Mouse (Mus musculus) midbrain, embryonic 12.5 days (tissue): ENCODE measurements around the gene Gm20388. TPM values are rescaled to one million over a fixed set of nuclear protein-coding genes. Genes with fewer than 3 reads are reported as not detected.

Experiments used
- ATAC-seq: fragments of 200-750 bp; cut with Nextera tagmentation; 2 replicates; pipeline ENCODE4 v1.8.0; 2017; ENCODE audit warnings: low read depth, moderate TSS enrichment, moderate library complexity; ENCODE audit not compliant: low FRiP score
- H3K27ac ChIP-seq: fragments of 300-500 bp; sonication (generic); replicated peaks from 2 replicates; pipeline ENCODE4 v1.5.1; 2016; ENCODE audit warnings: mild to moderate bottlenecking
- H3K27me3 ChIP-seq: fragments of 300-500 bp; sonication (generic); 2 replicates; pipeline ENCODE4 v1.6.1; 2016; ENCODE audit warnings: mild to moderate bottlenecking
- H3K36me3 ChIP-seq: fragments of 300-500 bp; sonication (generic); 2 replicates; pipeline ENCODE4 v1.6.1; 2016
- H3K4me1 ChIP-seq: fragments of 300-500 bp; sonication (generic); 2 replicates; pipeline ENCODE4 v1.6.1; 2016
- H3K4me2 ChIP-seq: fragments of 300-500 bp; sonication (generic); replicated peaks from 2 replicates; pipeline ENCODE4 v1.6.1; 2016; ENCODE audit warnings: mild to moderate bottlenecking, moderate library complexity
- H3K4me3 ChIP-seq: fragments of 300-500 bp; sonication (generic); 2 replicates; pipeline ENCODE4 v1.5.1; 2016; ENCODE audit warnings: mild to moderate bottlenecking
- H3K9ac ChIP-seq: fragments of 300-500 bp; sonication (generic); replicated peaks from 2 replicates; pipeline ENCODE4 v1.6.1; 2016; ENCODE audit warnings: mild to moderate bottlenecking, moderate library complexity
- H3K9me3 ChIP-seq: fragments of 300-500 bp; sonication (generic); 2 replicates; pipeline ENCODE4 v1.6.1; 2016; ENCODE audit warnings: mild to moderate bottlenecking
- WGBS: fragments of 180-500 bp; shearing (Covaris S2); methylation state at CpG from one replicate; pipeline ENCODE4 v1.1.7; 2016; 5-methylcytosine and 5-hydroxymethylcytosine counted together
- polyA plus RNA-seq: library from polyadenylated mRNA; unstranded; fragments of >200 nt; fragmentation: Nextera tagmentation; extraction: Ambion mirVana; gene quantifications from 2 replicates; pipeline ENCODE4 v1.2.1, GENCODE M21; 2016

The Gm20388 gene
- polyA plus RNA-seq, 1 experiment from 2014 or later: not detected

- Histone ChIP-seq H3K4me1 (peaks cover 26% of the 10 kb centered on the region), H3K9me3 (no peaks in the 10 kb centered on the region), H3K36me3 (no peaks in the 10 kb centered on the region), H3K27ac (no peak overlapping the region), H3K9ac (no peak overlapping the region), H3K4me3 (no peak overlapping the region), H3K4me2 (no peak overlapping the region), H3K27me3 (peaks cover 36% of the 10 kb centered on the region; the same call in 1 of the 2 replicates)
- no peak for ATAC-seq
- WGBS: 83% methylated on average over 1 of the region's 1 CpGs
Observed at GRCm38 (mm10) chr8:121379387-121379786, 1468.7 kb downstream of the Gm20388 start.

DNA sequence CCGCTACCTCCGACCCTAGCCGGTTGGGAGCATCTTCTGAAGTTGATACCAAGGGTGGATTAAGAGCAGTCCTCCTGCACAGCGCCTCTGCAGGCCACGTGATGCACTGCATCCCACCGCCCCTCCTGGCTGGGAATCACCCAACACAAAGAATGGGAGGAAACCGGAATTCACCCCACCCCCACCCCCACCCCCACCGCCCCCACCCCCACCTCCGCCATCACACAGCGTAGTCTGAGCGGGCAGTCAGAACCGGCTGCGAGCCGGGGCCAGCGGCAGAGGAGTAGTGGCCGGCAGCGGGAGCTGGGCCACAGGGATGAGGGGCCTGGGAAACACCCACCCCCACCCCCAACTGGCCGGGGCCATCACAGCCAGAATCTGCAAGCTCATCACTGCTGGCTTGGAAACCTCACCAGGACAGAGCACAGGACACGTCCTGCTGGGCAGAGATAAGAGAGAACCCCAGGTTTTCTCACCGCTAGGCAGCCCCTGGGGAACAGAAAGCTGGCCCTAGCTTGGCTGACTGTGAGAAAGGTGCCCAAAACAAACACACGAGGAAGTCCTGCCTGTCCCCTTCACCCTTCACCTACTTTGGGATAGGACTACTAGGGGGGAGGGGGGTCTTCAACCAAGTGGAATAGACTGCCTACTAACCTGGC lies 1472.1 kb downstream of the Gm20388 start:
- Histone ChIP-seq H3K36me3 (no peaks in the 10 kb centered on the region), H3K9me3 (no peaks in the 10 kb centered on the region), H3K4me3 (peak overlapping the region; percentile 40), H3K4me1 (peaks cover 17% of the 10 kb centered on the region), H3K9ac (peak overlapping the region; percentile 55), H3K4me2 (peak overlapping the region; percentile 56), H3K27me3 (peaks cover 26% of the 10 kb centered on the region; the same call in 1 of the 2 replicates), H3K27ac (peak overlapping the region; percentile 61)
- 1% methylated on average over 21 of the region's 21 CpGs for WGBS
- ATAC-seq: peak; percentile 87

GRCm38 (mm10) chr8:121385540-121385939 lies 1474.9 kb downstream of the Gm20388 start:
- no peaks in the 10 kb centered on the region for H3K9me3 ChIP-seq
- H3K4me1 ChIP-seq: peaks cover 10% of the 10 kb centered on the region
- H3K4me3 ChIP-seq: no peak overlapping the region
- no peak overlapping the region for H3K9ac ChIP-seq
- H3K27me3 ChIP-seq: peaks cover 45% of the 10 kb centered on the region
- no peak for ATAC-seq
- WGBS: 61% methylated on average over 7 of the region's 7 CpGs
- no peak overlapping the region for H3K4me2 ChIP-seq
- no peaks in the 10 kb centered on the region for H3K36me3 ChIP-seq
- no peak overlapping the region for H3K27ac ChIP-seq

- Histone ChIP-seq H3K9ac (no peak overlapping the region), H3K4me1 (peaks cover 14% of the 10 kb centered on the region), H3K4me3 (no peak overlapping the region), H3K36me3 (no peaks in the 10 kb centered on the region), H3K27ac (no peak overlapping the region), H3K4me2 (no peak overlapping the region), H3K9me3 (no peaks in the 10 kb centered on the region), H3K27me3 (peaks cover 65% of the 10 kb centered on the region)
- 18% methylated on average over 11 of the region's 11 CpGs for WGBS
- ATAC-seq: no peak; the same call in 1 of the 2 replicates
Observed at GRCm38 (mm10) chr8:121390608-121391007, 1480.0 kb downstream of the Gm20388 start.

GRCm38 (mm10) chr8:121391254-121391653 lies 1480.6 kb downstream of the Gm20388 start:
- WGBS: 10% methylated on average over 9 of the region's 9 CpGs
- Histone ChIP-seq H3K27me3 (peaks cover 68% of the 10 kb centered on the region), H3K27ac (no peak overlapping the region), H3K9me3 (no peaks in the 10 kb centered on the region), H3K9ac (no peak overlapping the region), H3K36me3 (no peaks in the 10 kb centered on the region), H3K4me1 (peaks cover 20% of the 10 kb centered on the region), H3K4me3 (no peak overlapping the region), H3K4me2 (no peak overlapping the region)
- ATAC-seq: no peak

DNA sequence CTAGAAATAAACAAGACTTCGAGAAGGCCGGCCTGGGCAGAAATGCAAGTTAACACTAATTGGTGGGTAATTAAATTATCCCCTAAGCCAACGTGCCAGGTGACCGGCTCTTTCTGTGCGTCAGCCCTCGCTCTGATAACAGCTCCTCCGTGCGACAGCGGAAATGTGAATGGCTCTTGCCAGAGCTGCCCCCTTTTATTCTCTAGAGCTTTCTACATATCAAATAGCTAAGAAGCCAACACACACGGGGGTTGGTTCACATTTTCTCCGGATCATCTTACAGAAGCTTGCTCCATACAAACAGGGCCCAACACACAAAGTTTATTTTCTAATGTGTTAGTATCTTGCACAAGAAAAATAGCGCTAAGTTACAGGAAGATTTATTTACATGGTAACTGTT lies 1481.1 kb downstream of the Gm20388 start:
- 12% methylated on average over 12 of the region's 12 CpGs for WGBS
- peaks cover 25% of the 10 kb centered on the region for H3K4me1 ChIP-seq
- H3K4me3 ChIP-seq: no peak overlapping the region
- H3K4me2 ChIP-seq: no peak overlapping the region
- H3K9me3 ChIP-seq: no peaks in the 10 kb centered on the region
- no peaks in the 10 kb centered on the region for H3K36me3 ChIP-seq
- ATAC-seq: no peak
- no peak overlapping the region for H3K27ac ChIP-seq
- peaks cover 74% of the 10 kb centered on the region for H3K27me3 ChIP-seq
- H3K9ac ChIP-seq: no peak overlapping the region

DNA sequence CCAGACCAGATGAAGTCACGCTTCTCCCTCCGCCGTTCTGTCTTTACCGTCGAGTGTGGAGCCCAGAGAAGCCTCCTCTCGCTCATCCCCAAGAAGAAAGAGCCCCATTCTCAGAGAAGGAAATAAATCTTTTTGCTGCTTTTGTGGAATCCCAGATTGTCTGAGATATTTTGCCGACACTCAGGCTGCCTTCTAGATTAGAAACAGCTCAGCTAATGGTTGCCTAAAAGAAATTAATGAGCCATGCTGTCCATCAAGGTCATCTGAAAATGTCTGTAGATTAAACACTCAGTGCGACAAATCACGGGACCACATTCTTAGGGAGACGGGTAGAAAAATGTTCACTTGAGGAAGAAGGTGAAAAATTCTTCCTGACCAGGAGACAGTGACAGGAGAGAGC lies 1481.8 kb downstream of the Gm20388 start:
- Histone ChIP-seq H3K4me1 (peaks cover 31% of the 10 kb centered on the region), H3K27me3 (peaks cover 81% of the 10 kb centered on the region)
- no peak for ATAC-seq

DNA sequence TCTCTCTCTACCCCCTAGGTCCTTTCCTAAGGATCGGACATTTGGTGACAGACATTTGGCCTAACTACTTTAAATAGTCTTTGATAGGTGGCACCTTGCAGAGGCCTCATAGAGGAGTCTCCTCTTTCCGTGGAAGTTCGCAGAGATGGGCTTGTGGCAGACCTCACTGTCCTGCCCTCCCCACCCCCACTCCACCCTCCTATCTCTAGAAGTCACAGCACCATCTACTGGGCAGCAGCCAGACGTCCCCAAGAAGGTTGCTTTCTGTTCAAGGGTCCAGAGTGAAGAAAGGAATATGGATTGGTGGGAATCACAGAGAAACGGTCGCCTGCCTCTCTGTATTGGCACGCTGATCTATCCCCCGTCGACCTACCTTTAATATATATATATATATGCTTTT lies 1482.5 kb downstream of the Gm20388 start:
- Histone ChIP-seq H3K36me3 (no peaks in the 10 kb centered on the region), H3K9ac (no peak overlapping the region), H3K4me3 (no peak overlapping the region), H3K4me1 (peaks cover 31% of the 10 kb centered on the region), H3K27ac (no peak overlapping the region), H3K9me3 (no peaks in the 10 kb centered on the region), H3K27me3 (peaks cover 87% of the 10 kb centered on the region), H3K4me2 (no peak overlapping the region)
- no peak for ATAC-seq
- WGBS: 16% methylated on average over 9 of the region's 9 CpGs

More for the DNA sequence above, 1481.8 kb downstream of the Gm20388 start:
- no peak overlapping the region for H3K4me3 ChIP-seq
- H3K36me3 ChIP-seq: no peaks in the 10 kb centered on the region
- H3K9ac ChIP-seq: no peak overlapping the region
- H3K9me3 ChIP-seq: no peaks in the 10 kb centered on the region
- H3K27ac ChIP-seq: no peak overlapping the region
- 48% methylated on average over 10 of the region's 10 CpGs for WGBS
- H3K4me2 ChIP-seq: no peak overlapping the region

DNA sequence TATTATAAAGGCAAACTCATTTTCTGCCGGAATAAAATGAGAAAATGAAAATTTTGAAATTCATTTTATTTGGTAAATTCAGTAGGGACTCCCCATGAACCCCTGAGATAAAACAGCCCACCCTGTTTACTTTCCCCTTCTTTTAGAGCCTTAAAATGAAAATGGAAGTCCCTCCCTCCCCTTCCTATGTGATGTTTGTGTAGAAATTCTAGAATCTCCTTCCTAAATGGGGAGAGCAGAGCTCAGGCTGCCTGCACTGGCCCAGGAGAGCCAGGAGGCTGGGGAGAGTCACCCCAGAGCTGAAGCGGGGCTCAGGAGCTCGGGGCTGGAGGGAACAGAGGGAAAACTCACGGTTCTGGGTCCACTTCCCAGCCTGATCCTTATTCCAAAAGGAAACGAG lies 1484.0 kb downstream of the Gm20388 start:
- H3K27ac ChIP-seq: no peak overlapping the region

GRCm38 (mm10) chr8:121395316-121395715 lies 1484.7 kb downstream of the Gm20388 start:
- peaks cover 89% of the 10 kb centered on the region for H3K27me3 ChIP-seq
- H3K9ac ChIP-seq: 0 out of 2 replicates have a peak overlapping the region, but pooled peaks have one; percentile 11
- 48% methylated on average over 11 of the region's 11 CpGs for WGBS
- no peaks in the 10 kb centered on the region for H3K9me3 ChIP-seq
- H3K4me3 ChIP-seq: no peak overlapping the region
- no peaks in the 10 kb centered on the region for H3K36me3 ChIP-seq
- peaks cover 31% of the 10 kb centered on the region for H3K4me1 ChIP-seq
- no peak overlapping the region for H3K4me2 ChIP-seq
- no peak overlapping the region for H3K27ac ChIP-seq
- ATAC-seq: no peak

More for the DNA sequence above, 1484.0 kb downstream of the Gm20388 start:
- H3K27me3 ChIP-seq: peaks cover 90% of the 10 kb centered on the region
- peaks cover 31% of the 10 kb centered on the region for H3K4me1 ChIP-seq
- H3K4me3 ChIP-seq: no peak overlapping the region
- H3K4me2 ChIP-seq: no peak overlapping the region
- no peaks in the 10 kb centered on the region for H3K9me3 ChIP-seq
- ATAC-seq: no peak
- 53% methylated on average over 5 of the region's 5 CpGs for WGBS
- no peak overlapping the region for H3K9ac ChIP-seq
- no peaks in the 10 kb centered on the region for H3K36me3 ChIP-seq

GRCm38 (mm10) chr8:121396151-121396550 lies 1485.5 kb downstream of the Gm20388 start:
- WGBS: 3% methylated on average over 11 of the region's 11 CpGs
- peaks cover 83% of the 10 kb centered on the region for H3K27me3 ChIP-seq
- peak overlapping the region; percentile 52; the same call in 1 of the 2 replicates for H3K27ac ChIP-seq
- 0 out of 2 replicates have a peak overlapping the region, but pooled peaks have one; percentile 3 for H3K4me3 ChIP-seq
- no peaks in the 10 kb centered on the region for H3K9me3 ChIP-seq
- H3K4me1 ChIP-seq: peaks cover 30% of the 10 kb centered on the region
- H3K9ac ChIP-seq: no peak overlapping the region
- no peak for ATAC-seq
- H3K36me3 ChIP-seq: no peaks in the 10 kb centered on the region
- H3K4me2 ChIP-seq: peak overlapping the region; percentile 30

- Histone ChIP-seq H3K4me2 (no peak overlapping the region), H3K36me3 (no peaks in the 10 kb centered on the region), H3K27me3 (peaks cover 74% of the 10 kb centered on the region), H3K9me3 (no peaks in the 10 kb centered on the region), H3K27ac (no peak overlapping the region), H3K9ac (no peak overlapping the region), H3K4me1 (peaks cover 22% of the 10 kb centered on the region), H3K4me3 (no peak overlapping the region)
- WGBS: 38% methylated on average over 10 of the region's 10 CpGs
- ATAC-seq: no peak
Observed at GRCm38 (mm10) chr8:121397201-121397698, 1486.6 kb downstream of the Gm20388 start.
